Mouse (Mus musculus): ENCODE results near the gene Hmx2. TPM values are rescaled to one million over a fixed set of nuclear protein-coding genes. Genes with fewer than 3 reads are reported as not detected.

The Hmx2 gene
- polyA plus RNA-seq, 1 experiment from 2014 or later, result not detected

Other genes with a start within 250 kb of the Hmx2 start
- not detected in 2 replicates for gene Cuzd1, start 226.5 kb upstream of the Hmx2 start, polyA plus RNA-seq (2016; fragmentation: Nextera tagmentation; extraction: Ambion mirVana)
- gene Fam24b, start 219.3 kb upstream of the Hmx2 start, polyA plus RNA-seq (2016; fragmentation: Nextera tagmentation; extraction: Ambion mirVana), result not detected in 2 replicates
- gene Fam24a, start 214.9 kb upstream of the Hmx2 start, polyA plus RNA-seq (2016; fragmentation: Nextera tagmentation; extraction: Ambion mirVana), result not detected in 2 replicates
- gene 2310057M21Rik, start 186.0 kb upstream of the Hmx2 start, polyA plus RNA-seq (2016; fragmentation: Nextera tagmentation; extraction: Ambion mirVana), result 14.3 and 15.7 TPM in 2 replicates
- 32.1 and 36.9 TPM in 2 replicates for gene Pstk, start 177.6 kb upstream of the Hmx2 start, polyA plus RNA-seq (2016; fragmentation: Nextera tagmentation; extraction: Ambion mirVana)
- gene Ikzf5, start 138.3 kb upstream of the Hmx2 start, polyA plus RNA-seq (2016; fragmentation: Nextera tagmentation; extraction: Ambion mirVana), result 16.4 and 16.6 TPM in 2 replicates
- gene Acadsb, start 138.2 kb upstream of the Hmx2 start, polyA plus RNA-seq (2016; fragmentation: Nextera tagmentation; extraction: Ambion mirVana), result 33.9 and 35.1 TPM in 2 replicates
- gene Hmx3, start 5.9 kb upstream of the Hmx2 start, polyA plus RNA-seq (2016; fragmentation: Nextera tagmentation; extraction: Ambion mirVana), result not detected in 2 replicates
- gene Bub3, start 11.4 kb downstream of the Hmx2 start, polyA plus RNA-seq (2016; fragmentation: Nextera tagmentation; extraction: Ambion mirVana), result 151 and 152 TPM in 2 replicates